Mouse (Mus musculus) spleen, adult 2 months (tissue): ENCODE measurements around the gene Hoxb6.

Experiments
- CTCF ChIP-seq: fragments of 200-500 bp; IDR thresholded peaks from 2 replicates; pipeline ENCODE4 v1.5.1; 2011; ENCODE audit warnings: mild to moderate bottlenecking, inconsistent platforms; ENCODE audit not compliant: insufficient read depth, insufficient read length, insufficient replicate concordance; ENCODE audit errors: extremely low read depth
- POLR2A ChIP-seq: fragments of 200-500 bp; IDR thresholded peaks from 2 replicates; pipeline ENCODE4 v1.6.1; 2011; ENCODE audit warnings: low read depth, low read length, inconsistent platforms

GRCm38 (mm10) chr11:96308763-96309162, 16.5 kb downstream of the Hoxb6 start:
- no peak for TF ChIP-seq POLR2A
- TF ChIP-seq CTCF = no peak
